Mouse (Mus musculus): Measurements from ENCODE around the gene Mab21l1. TPM values are rescaled to one million over a fixed set of nuclear protein-coding genes. Genes with fewer than 3 reads are reported as not detected.

Gene Mab21l1
- polyA plus RNA-seq, 1 experiment from 2014 or later: 68.5 TPM

- ATAC-seq (ENCODE audit: low FRiP score): no peak
Measured at GRCm38 (mm10) chr3:55783171-55784081, 1.1 kb downstream of the Mab21l1 start.

GRCm38 (mm10) chr3:55784101-55784500 lies 1.8 kb downstream of the Mab21l1 start:
- H3K9ac ChIP-seq (ENCODE audit: low read depth, low read length): peak overlapping the region; percentile 71; the same call in 1 of the 2 replicates
- H3K4me3 ChIP-seq (ENCODE audit: low read depth, low read length): peak overlapping the region; percentile 48
- peak overlapping the region; percentile 54 for H3K4me2 ChIP-seq (replicated peaks; ENCODE audit: low read depth, low read length)
- no peaks in the 10 kb centered on the region for H3K36me3 ChIP-seq (ENCODE audit: control insufficient read depth, insufficient read depth, low read length)
- ATAC-seq (ENCODE audit: low FRiP score) (no peak), DNase-seq (ENCODE audit: low spot score) (peak; percentile 48)
- H3K9me3 ChIP-seq (ENCODE audit: control insufficient read depth, low read length): no peaks in the 10 kb centered on the region
- 5% methylated on average over 7 of the region's 7 CpGs for WGBS
- H3K4me1 ChIP-seq (replicated peaks; ENCODE audit: control insufficient read depth, insufficient read depth, low read length): 0 out of 2 replicates have a peak, but pooled peaks cover 5% of the 10 kb centered on the region
- peaks cover 19% of the 10 kb centered on the region for H3K27me3 ChIP-seq (ENCODE audit: control insufficient read depth, insufficient read depth, low read length)
- peak overlapping the region; percentile 84 for H3K27ac ChIP-seq (ENCODE audit: low read depth, low read length)

More at GRCm38 (mm10) chr3:55783171-55784081, 1.1 kb downstream of the Mab21l1 start:
- Histone ChIP-seq H3K36me3 (ENCODE audit: control insufficient read depth, insufficient read depth, low read length) (no peaks in the 10 kb centered on the region), H3K4me2 (replicated peaks; ENCODE audit: low read depth, low read length) (peak overlapping the region; percentile 54), H3K4me1 (replicated peaks; ENCODE audit: control insufficient read depth, insufficient read depth, low read length) (0 out of 2 replicates have a peak, but pooled peaks cover 5% of the 10 kb centered on the region), H3K27me3 (ENCODE audit: control insufficient read depth, insufficient read depth, low read length) (peaks cover 20% of the 10 kb centered on the region), H3K9ac (ENCODE audit: low read depth, low read length) (peak overlapping the region; percentile 71), H3K27ac (ENCODE audit: low read depth, low read length) (peak overlapping the region; percentile 84), H3K9me3 (ENCODE audit: control insufficient read depth, low read length) (no peaks in the 10 kb centered on the region), H3K4me3 (ENCODE audit: low read depth, low read length) (peak overlapping the region; percentile 48)
- peak; percentile 64 for DNase-seq (ENCODE audit: low spot score)
- under 1% methylated on average over 45 of the region's 45 CpGs for WGBS

GRCm38 (mm10) chr3:55785266-55785980 lies 3.1 kb downstream of the Mab21l1 start:
- H3K4me3 ChIP-seq (ENCODE audit: low read depth, low read length): peak overlapping the region; percentile 39

GRCm38 (mm10) chr3:55785981-55786725 lies 3.8 kb downstream of the Mab21l1 start:
- peak overlapping the region; percentile 39 for H3K4me3 ChIP-seq (ENCODE audit: low read depth, low read length)
- no peak overlapping the region; the same call in 1 of the 2 replicates for H3K9ac ChIP-seq (ENCODE audit: low read depth, low read length)
- H3K9me3 ChIP-seq (ENCODE audit: control insufficient read depth, low read length): no peaks in the 10 kb centered on the region
- ATAC-seq (ENCODE audit: low FRiP score) (no peak), DNase-seq (ENCODE audit: low spot score) (peak; percentile 38)
- peak overlapping the region; percentile 95 for H3K27ac ChIP-seq (ENCODE audit: low read depth, low read length)
- 0 out of 2 replicates have a peak, but pooled peaks cover 3% of the 10 kb centered on the region for H3K4me1 ChIP-seq (replicated peaks; ENCODE audit: control insufficient read depth, insufficient read depth, low read length)
- WGBS: 9% methylated on average over 3 of the region's 3 CpGs
- peak overlapping the region; percentile 69 for H3K4me2 ChIP-seq (replicated peaks; ENCODE audit: low read depth, low read length)
- no peaks in the 10 kb centered on the region for H3K36me3 ChIP-seq (ENCODE audit: control insufficient read depth, insufficient read depth, low read length)
- H3K27me3 ChIP-seq (ENCODE audit: control insufficient read depth, insufficient read depth, low read length): peaks cover 14% of the 10 kb centered on the region

More at GRCm38 (mm10) chr3:55785266-55785980, 3.1 kb downstream of the Mab21l1 start:
- Histone ChIP-seq H3K9me3 (ENCODE audit: control insufficient read depth, low read length) (no peaks in the 10 kb centered on the region), H3K4me2 (replicated peaks; ENCODE audit: low read depth, low read length) (peak overlapping the region; percentile 25), H3K27ac (ENCODE audit: low read depth, low read length) (no peak overlapping the region), H3K9ac (ENCODE audit: low read depth, low read length) (no peak overlapping the region), H3K36me3 (ENCODE audit: control insufficient read depth, insufficient read depth, low read length) (no peaks in the 10 kb centered on the region), H3K4me1 (replicated peaks; ENCODE audit: control insufficient read depth, insufficient read depth, low read length) (0 out of 2 replicates have a peak, but pooled peaks cover 5% of the 10 kb centered on the region), H3K27me3 (ENCODE audit: control insufficient read depth, insufficient read depth, low read length) (peaks cover 17% of the 10 kb centered on the region)
- WGBS: 38% methylated on average over 4 of the region's 4 CpGs
- ATAC-seq (ENCODE audit: low FRiP score): no peak
- peak; percentile 29 for DNase-seq (ENCODE audit: low spot score)

- DNase-seq (ENCODE audit: low spot score) (peak; percentile 55), ATAC-seq (ENCODE audit: low FRiP score) (no peak)
- Histone ChIP-seq H3K4me3 (ENCODE audit: low read depth, low read length) (peak overlapping the region; percentile 39), H3K27me3 (ENCODE audit: control insufficient read depth, insufficient read depth, low read length) (peaks cover 11% of the 10 kb centered on the region; the same call in 1 of the 2 replicates), H3K9me3 (ENCODE audit: control insufficient read depth, low read length) (no peaks in the 10 kb centered on the region), H3K4me1 (replicated peaks; ENCODE audit: control insufficient read depth, insufficient read depth, low read length) (0 out of 2 replicates have a peak, but pooled peaks cover 3% of the 10 kb centered on the region), H3K36me3 (ENCODE audit: control insufficient read depth, insufficient read depth, low read length) (no peaks in the 10 kb centered on the region), H3K9ac (ENCODE audit: low read depth, low read length) (peak overlapping the region; percentile 66), H3K4me2 (replicated peaks; ENCODE audit: low read depth, low read length) (peak overlapping the region; percentile 69), H3K27ac (ENCODE audit: low read depth, low read length) (peak overlapping the region; percentile 95)
- WGBS: 3% methylated on average over 17 of the region's 17 CpGs
Measured at GRCm38 (mm10) chr3:55786835-55787486, 4.7 kb downstream of the Mab21l1 start.

GRCm38 (mm10) chr3:55787487-55788213 lies 5.3 kb downstream of the Mab21l1 start:
- H3K27ac ChIP-seq (ENCODE audit: low read depth, low read length): peak overlapping the region; percentile 95
- H3K36me3 ChIP-seq (ENCODE audit: control insufficient read depth, insufficient read depth, low read length): no peaks in the 10 kb centered on the region
- ATAC-seq (ENCODE audit: low FRiP score) (peak; percentile 80), DNase-seq (ENCODE audit: low spot score) (peak; percentile 73)
- H3K4me1 ChIP-seq (replicated peaks; ENCODE audit: control insufficient read depth, insufficient read depth, low read length): 0 out of 2 replicates have a peak, but pooled peaks cover 3% of the 10 kb centered on the region
- H3K9ac ChIP-seq (ENCODE audit: low read depth, low read length): peak overlapping the region; percentile 66
- peak overlapping the region; percentile 39 for H3K4me3 ChIP-seq (ENCODE audit: low read depth, low read length)
- under 1% methylated on average over 52 of the region's 54 CpGs for WGBS
- peak overlapping the region; percentile 69 for H3K4me2 ChIP-seq (replicated peaks; ENCODE audit: low read depth, low read length)
- H3K9me3 ChIP-seq (ENCODE audit: control insufficient read depth, low read length): no peaks in the 10 kb centered on the region
- peaks cover 11% of the 10 kb centered on the region; the same call in 1 of the 2 replicates for H3K27me3 ChIP-seq (ENCODE audit: control insufficient read depth, insufficient read depth, low read length)

- no peaks in the 10 kb centered on the region for H3K9me3 ChIP-seq (ENCODE audit: control insufficient read depth, low read length)
- no peak for DNase-seq (ENCODE audit: low spot score)
- WGBS: 12% methylated on average over 4 of the region's 4 CpGs
- 0 out of 2 replicates have a peak, but pooled peaks cover under 1% of the 10 kb centered on the region for H3K4me1 ChIP-seq (replicated peaks; ENCODE audit: control insufficient read depth, insufficient read depth, low read length)
- H3K9ac ChIP-seq (ENCODE audit: low read depth, low read length): no peak overlapping the region
- H3K27me3 ChIP-seq (ENCODE audit: control insufficient read depth, insufficient read depth, low read length): peaks cover 11% of the 10 kb centered on the region; the same call in 1 of the 2 replicates
- no peak overlapping the region; the same call in 1 of the 2 replicates for H3K27ac ChIP-seq (ENCODE audit: low read depth, low read length)
- H3K4me3 ChIP-seq (ENCODE audit: low read depth, low read length): no peak overlapping the region
- peak overlapping the region; percentile 69; the same call in 1 of the 2 replicates for H3K4me2 ChIP-seq (replicated peaks; ENCODE audit: low read depth, low read length)
- no peaks in the 10 kb centered on the region for H3K36me3 ChIP-seq (ENCODE audit: control insufficient read depth, insufficient read depth, low read length)
- no peak for ATAC-seq (ENCODE audit: low FRiP score)
Measured at GRCm38 (mm10) chr3:55788214-55788586, 5.9 kb downstream of the Mab21l1 start.

All from hindbrain, embryonic 11.5 days (tissue).